Comparison of ENCODE assay signal across 15 mouse cellular contexts in genomic region chr14:14322528-14322927, GRCm38 (mm10).
"Had no signal": no experiment of that assay in that cellular context is flagged by ENCODE, and none has a peak within 500 bp of the region (broad histone marks: within the 10 kb centered on the region; RNA-seq: fewer than 3 reads in every experiment).

Olfr31 (plus strand) TSS chr14:14322828.

- DNase-seq: cerebellum, adult 9-10 months; cerebellum, adult 9-11 months; cerebellum, postnatal 14 days; cerebellum, postnatal 25 days; cerebellum, postnatal 36 days; embryo, embryonic 11 days; forebrain, postnatal 0 days; gastrocnemius, adult 2 months; gastrocnemius, postnatal 10 days; gastrocnemius, postnatal 14 days; gastrocnemius, postnatal 25 days; gastrocnemius, postnatal 36 days; heart, adult 11 months; heart, adult 18-20 months; heart, adult 2 months had no signal
